Mouse (Mus musculus): Measurements from ENCODE around the gene Lamtor4.

GRCm38 (mm10) chr5:138287861-138288260, 32.6 kb downstream of the Lamtor4 start:
- TF ChIP-seq TAL1 (IDR thresholded peaks at IDR 0.05; ENCODE audit: low read length) (no peak), GATA1 (IDR thresholded peaks at IDR 0.05; ENCODE audit: low read length) (no peak)
